Mouse (Mus musculus) cortical plate, adult 2 months (tissue): ENCODE data around the gene App.

Source experiments
- CTCF ChIP-seq: fragments of 200-500 bp; IDR thresholded peaks from 2 replicates; pipeline ENCODE4 v1.5.1; 2011; ENCODE audit warnings: mild to moderate bottlenecking, control low read depth, low read length; ENCODE audit not compliant: insufficient read depth; ENCODE audit errors: extremely low read depth
- POLR2A ChIP-seq: fragments of 200-500 bp; IDR thresholded peaks from 2 replicates; pipeline ENCODE4 v1.6.1; 2011; ENCODE audit warnings: mild to moderate bottlenecking, low read length, control low read depth; ENCODE audit not compliant: insufficient read depth; ENCODE audit errors: extremely low read depth

GRCm38 (mm10) chr16:84986016-84986631 lies 187.4 kb downstream of the App start:
- TF ChIP-seq CTCF: no peak
- no peak for TF ChIP-seq POLR2A
